Mouse (Mus musculus) brain, embryonic 14.5 days (tissue): Measurements from ENCODE around the gene Sox5.

ENCODE experiments used
- CTCF ChIP-seq: fragments of 200-500 bp; IDR thresholded peaks from 2 replicates; pipeline ENCODE4 v1.5.1; 2012; ENCODE audit warnings: inconsistent platforms, mild to moderate bottlenecking, moderate library complexity, borderline replicate concordance; ENCODE audit not compliant: insufficient read depth, insufficient read length; ENCODE audit errors: extremely low read depth
- POLR2A ChIP-seq: fragments of 200-500 bp; IDR thresholded peaks from 2 replicates; pipeline ENCODE4 v1.6.1; 2012; ENCODE audit warnings: mild to moderate bottlenecking, inconsistent platforms, borderline replicate concordance; ENCODE audit not compliant: poor library complexity, insufficient read depth, insufficient read length, severe bottlenecking; ENCODE audit errors: extremely low read depth

- no peak for TF ChIP-seq CTCF
- TF ChIP-seq POLR2A: no peak
These were observed 329.4 kb downstream of the Sox5 start for GRCm38 (mm10) chr6:144452200-144452977.
